Mouse (Mus musculus): Measurements from ENCODE around the gene Gse1. TPM values are rescaled to one million over a fixed set of nuclear protein-coding genes. Genes with fewer than 3 reads are reported as not detected.
A peak's percentile ranks its signal among the peaks of the same experiment; 100 is the strongest.

The Gse1 gene
- total RNA-seq, 2 experiments from 2014 or later = 21.2 to 26.6 TPM

GRCm38 (mm10) chr8:120598579-120598978 is 370.3 kb downstream of the Gse1 start:
- intact Hi-C loops (cut with DNase I) = no loop called here
- DNase-seq = no peak

GRCm38 (mm10) chr8:120599504-120599903 is 371.2 kb downstream of the Gse1 start:
- peak; percentile 87 to 91 for DNase-seq
- intact Hi-C loops (cut with DNase I) = loop anchor here (1.0 kb wide), 1 partner anchor 420 kb away; no protein-coding TSS in a partner anchor

GRCm38 (mm10) chr8:120602672-120603071 is 374.4 kb downstream of the Gse1 start:
- DNase-seq = no peak
- intact Hi-C loops (cut with DNase I) = no loop called here

- intact Hi-C loops (cut with DNase I) = loop anchor here (5.0 kb wide), 1 partner anchor 305 kb away; no protein-coding TSS in a partner anchor
Observed at GRCm38 (mm10) chr8:120607460-120607859, 379.2 kb downstream of the Gse1 start.

GRCm38 (mm10) chr8:120607885-120608284 is 379.6 kb downstream of the Gse1 start:
- intact Hi-C loops (cut with DNase I) = loop anchor here (2.0 to 5.0 kb wide), 2 partner anchors 306 to 429 kb away; no protein-coding TSS in a partner anchor
- DNase-seq = peak; percentile 74 to 89

More at GRCm38 (mm10) chr8:120607460-120607859, 379.2 kb downstream of the Gse1 start:
- DNase-seq = no peak

GRCm38 (mm10) chr8:120610824-120611223 is 382.6 kb downstream of the Gse1 start:
- intact Hi-C loops (cut with DNase I) = no loop called here
- DNase-seq = no peak

- DNase-seq = no peak
- intact Hi-C loops (cut with DNase I) = no loop called here
Observed at GRCm38 (mm10) chr8:120614491-120614890, 386.2 kb downstream of the Gse1 start.

- intact Hi-C loops (cut with DNase I) = no loop called here
- DNase-seq = no peak
Observed at GRCm38 (mm10) chr8:120616663-120617626, 388.7 kb downstream of the Gse1 start.

- peak; percentile 75 to 80 for DNase-seq
- intact Hi-C loops (cut with DNase I) = no loop called here
Observed at GRCm38 (mm10) chr8:120618110-120618509, 389.9 kb downstream of the Gse1 start.

- intact Hi-C loops (cut with DNase I) = no loop called here
- DNase-seq = peak; percentile 36 to 53
Observed at GRCm38 (mm10) chr8:120619235-120620180, 391.3 kb downstream of the Gse1 start.

- intact Hi-C loops (cut with DNase I) = no loop called here
- no peak for DNase-seq
Observed at GRCm38 (mm10) chr8:120620441-120620840, 392.2 kb downstream of the Gse1 start.

GRCm38 (mm10) chr8:120622161-120622560 is 393.9 kb downstream of the Gse1 start:
- DNase-seq = no peak
- intact Hi-C loops (cut with DNase I) = no loop called here

GRCm38 (mm10) chr8:120623608-120624007 is 395.4 kb downstream of the Gse1 start:
- no peak for DNase-seq
- intact Hi-C loops (cut with DNase I) = no loop called here

GRCm38 (mm10) chr8:120626461-120626860 is 398.2 kb downstream of the Gse1 start:
- intact Hi-C loops (cut with DNase I) = no loop called here
- DNase-seq = no peak

GRCm38 (mm10) chr8:120627298-120627697 is 399.0 kb downstream of the Gse1 start:
- no peak for DNase-seq
- intact Hi-C loops (cut with DNase I) = no loop called here

GRCm38 (mm10) chr8:120630031-120630430 is 401.8 kb downstream of the Gse1 start:
- DNase-seq = no peak

GRCm38 (mm10) chr8:120630848-120631247 is 402.6 kb downstream of the Gse1 start:
- intact Hi-C loops (cut with DNase I) = no loop called here
- no peak for DNase-seq

More at GRCm38 (mm10) chr8:120630031-120630430, 401.8 kb downstream of the Gse1 start:
- intact Hi-C loops (cut with DNase I) = no loop called here
